Mouse (Mus musculus): ENCODE measurements around the gene Mfsd4b1.

DNA sequence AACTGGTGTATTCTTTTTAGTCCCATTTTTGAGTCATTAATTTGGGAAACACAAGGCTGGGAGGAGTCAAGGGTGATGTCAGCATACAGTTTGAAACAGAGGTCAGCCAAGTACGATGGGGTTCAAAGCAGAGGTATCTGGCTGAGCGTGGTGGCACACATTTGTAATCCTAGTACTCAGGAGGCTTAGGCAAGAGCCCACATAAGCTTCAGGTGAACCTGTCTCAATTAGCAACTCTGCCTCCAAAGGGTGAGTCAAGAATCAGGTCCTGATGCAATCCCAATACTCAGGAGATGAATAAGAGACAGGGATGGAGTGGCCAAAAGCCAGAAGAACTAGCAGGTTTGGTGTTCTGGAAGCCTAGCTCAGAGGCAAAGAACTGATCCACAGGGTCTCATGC lies 7.8 kb upstream of the Mfsd4b1 start:
- no peak for TF ChIP-seq CTCF (IDR thresholded peaks at IDR 0.05; ENCODE audit: low read depth, low read length)
- no peak for TF ChIP-seq EP300 (IDR thresholded peaks at IDR 0.05; ENCODE audit: insufficient read depth, low read depth, low read length)

Data from ES-Bruce4 (cell line).